Mouse (Mus musculus) liver, postnatal 0 days (tissue): ENCODE measurements at regions not wholly inside any gene's neighbourhood (a gene's known extent, or its start where the extent isn't known, plus 50 kb on each side); places are given as distances from the start of the nearest gene placed in this dataset.

Source experiments
- ATAC-seq: fragments of 200-750 bp; cut with Nextera tagmentation; 2 replicates; pipeline ENCODE4 v1.8.0; 2017; ENCODE audit warnings: mild to moderate bottlenecking, moderate library complexity
- DNase-seq: peaks from one replicate; pipeline ENCODE4 v3.0.0-alpha.2; 2016
- H3K27ac ChIP-seq: fragments of 300-500 bp; sonication (generic); 2 replicates; pipeline ENCODE4 v1.5.1; 2014; ENCODE audit warnings: antibody characterized with exemption, moderate library complexity, mild to moderate bottlenecking, low read depth
- H3K27me3 ChIP-seq: fragments of 300-500 bp; sonication (generic); 2 replicates; pipeline ENCODE4 v1.6.1; 2014; ENCODE audit warnings: low read length, control low read depth, mixed read lengths; ENCODE audit not compliant: insufficient read depth
- H3K36me3 ChIP-seq: fragments of 300-500 bp; sonication (generic); replicated peaks from 2 replicates; pipeline ENCODE4 v1.6.1; 2014; ENCODE audit warnings: mild to moderate bottlenecking, control low read depth, low read length, moderate library complexity, mixed read lengths; ENCODE audit not compliant: insufficient read depth
- H3K4me1 ChIP-seq: fragments of 300-500 bp; sonication (generic); 2 replicates; pipeline ENCODE4 v1.6.1; 2014; ENCODE audit warnings: antibody characterized with exemption, mild to moderate bottlenecking, control low read depth; ENCODE audit not compliant: insufficient read depth
- H3K4me2 ChIP-seq: fragments of 300-500 bp; sonication (generic); 2 replicates; pipeline ENCODE4 v1.6.1; 2014; ENCODE audit warnings: low read depth, mild to moderate bottlenecking, low read length, moderate library complexity, mixed read lengths
- H3K4me3 ChIP-seq: fragments of 300-500 bp; sonication (generic); 2 replicates; pipeline ENCODE4 v1.5.1; 2014; ENCODE audit warnings: low read depth, low read length
- H3K9ac ChIP-seq: fragments of 300-500 bp; sonication (generic); replicated peaks from 2 replicates; pipeline ENCODE4 v1.6.1; 2014; ENCODE audit warnings: mild to moderate bottlenecking, moderate library complexity
- H3K9me3 ChIP-seq: fragments of 300-500 bp; sonication (generic); 2 replicates; pipeline ENCODE4 v1.6.1; 2016; ENCODE audit warnings: mild to moderate bottlenecking, control low read depth, low read length, mixed read lengths
- CTCF ChIP-seq: sonication (generic); IDR thresholded peaks from 2 replicates; pipeline ENCODE4 v1.5.1; 2016; ENCODE audit warnings: antibody characterized with exemption, low read depth
- EP300 ChIP-seq: IDR thresholded peaks from 2 replicates; pipeline ENCODE4 v1.6.1; 2016; ENCODE audit warnings: antibody characterized with exemption, low read depth, mild to moderate bottlenecking
- WGBS: fragments of 180-500 bp; shearing (Covaris S2); extraction: QIAGEN DNeasy Blood & Tissue Kit; methylation state at CpG from one replicate; pipeline ENCODE4 v1.1.7; 2014; ENCODE audit not compliant: insufficient replicate concordance; 5-methylcytosine and 5-hydroxymethylcytosine counted together

DNA sequence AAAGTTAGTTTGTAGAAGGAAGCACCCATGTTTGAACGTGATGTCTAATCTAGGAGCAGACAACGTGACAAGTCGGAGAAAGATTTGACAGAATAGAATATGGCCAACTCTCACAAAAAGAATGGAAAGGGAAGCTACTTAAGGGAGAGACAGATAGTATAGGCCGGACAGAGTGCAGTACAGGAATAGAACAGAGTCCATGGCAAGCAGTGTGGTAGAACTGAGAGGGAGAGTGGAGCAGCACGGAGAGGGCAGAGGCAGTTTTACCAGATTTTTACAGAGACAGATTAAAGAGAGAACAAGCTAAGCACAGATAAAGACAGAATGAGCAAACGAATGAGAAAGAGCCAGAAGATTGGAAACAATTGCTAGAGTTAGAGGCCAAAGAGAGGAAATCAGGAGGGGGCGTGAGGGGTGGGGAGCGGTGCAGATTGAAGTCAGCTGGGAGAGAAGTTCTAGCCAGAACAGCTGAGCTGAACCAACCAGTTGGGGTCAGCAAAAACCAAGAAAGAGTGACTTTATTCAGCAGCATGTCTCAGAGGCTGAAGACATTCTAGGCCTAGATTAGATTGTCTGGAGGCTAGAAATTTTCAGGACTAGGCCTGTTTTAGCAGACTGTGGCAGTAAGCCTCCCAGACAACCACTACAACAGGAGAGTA, 464.1 kb downstream of the Gm9195 start:
- no peak overlapping the region for H3K4me2 ChIP-seq
- 54% methylated on average over 8 of the region's 8 CpGs for WGBS
- TF ChIP-seq EP300 (no peak), CTCF (no peak)

GRCm38 (mm10) chr14:72004371-72004770, 487.3 kb downstream of the Gm9195 start:
- 64% methylated on average over 2 of the region's 2 CpGs for WGBS

More for the DNA sequence above, 464.1 kb downstream of the Gm9195 start:
- H3K27ac ChIP-seq: no peak overlapping the region
- no peak overlapping the region for H3K9ac ChIP-seq
- DNase-seq (no peak), ATAC-seq (no peak)
- H3K9me3 ChIP-seq: no peaks in the 10 kb centered on the region
- H3K36me3 ChIP-seq: no peaks in the 10 kb centered on the region
- H3K4me1 ChIP-seq: no peaks in the 10 kb centered on the region
- no peaks in the 10 kb centered on the region for H3K27me3 ChIP-seq
- H3K4me3 ChIP-seq: no peak overlapping the region

GRCm38 (mm10) chr14:72002205-72003138, 489.2 kb downstream of the Gm9195 start:
- Histone ChIP-seq H3K9ac (no peak overlapping the region), H3K4me3 (no peak overlapping the region), H3K4me2 (no peak overlapping the region), H3K27me3 (no peaks in the 10 kb centered on the region), H3K27ac (no peak overlapping the region), H3K36me3 (no peaks in the 10 kb centered on the region), H3K4me1 (no peaks in the 10 kb centered on the region), H3K9me3 (no peaks in the 10 kb centered on the region)
- DNase-seq (no peak), ATAC-seq (no peak)
- TF ChIP-seq EP300 (no peak), CTCF (no peak)
- 24% methylated on average over 7 of the region's 7 CpGs for WGBS

More at GRCm38 (mm10) chr14:72004371-72004770, 487.3 kb downstream of the Gm9195 start:
- ATAC-seq (no peak), DNase-seq (no peak)
- no peak overlapping the region for H3K9ac ChIP-seq
- H3K36me3 ChIP-seq: no peaks in the 10 kb centered on the region
- H3K9me3 ChIP-seq: no peaks in the 10 kb centered on the region
- no peak for TF ChIP-seq CTCF
- TF ChIP-seq EP300: no peak
- no peak overlapping the region for H3K27ac ChIP-seq
- H3K4me1 ChIP-seq: no peaks in the 10 kb centered on the region
- no peak overlapping the region for H3K4me3 ChIP-seq
- no peak overlapping the region for H3K4me2 ChIP-seq
- no peaks in the 10 kb centered on the region for H3K27me3 ChIP-seq

- Histone ChIP-seq H3K27ac (no peak overlapping the region), H3K36me3 (no peaks in the 10 kb centered on the region), H3K4me1 (no peaks in the 10 kb centered on the region), H3K9ac (no peak overlapping the region), H3K9me3 (no peaks in the 10 kb centered on the region), H3K4me3 (no peak overlapping the region), H3K4me2 (no peak overlapping the region), H3K27me3 (no peaks in the 10 kb centered on the region)
- 72% methylated on average over 4 of the region's 4 CpGs for WGBS
- TF ChIP-seq CTCF (no peak), EP300 (no peak)
- DNase-seq (no peak), ATAC-seq (no peak)
Observed at GRCm38 (mm10) chr14:71973016-71973415, 518.6 kb downstream of the Gm9195 start.

GRCm38 (mm10) chr14:71972521-71972920, 519.1 kb downstream of the Gm9195 start:
- no peak for DNase-seq
- Histone ChIP-seq H3K9ac (no peak overlapping the region), H3K4me2 (no peak overlapping the region), H3K27me3 (no peaks in the 10 kb centered on the region), H3K4me3 (no peak overlapping the region), H3K4me1 (no peaks in the 10 kb centered on the region), H3K9me3 (no peaks in the 10 kb centered on the region), H3K27ac (no peak overlapping the region), H3K36me3 (no peaks in the 10 kb centered on the region)
- ATAC-seq: no peak
- WGBS: 87% methylated on average over 1 of the region's 1 CpGs
- TF ChIP-seq EP300 (no peak), CTCF (no peak)

DNA sequence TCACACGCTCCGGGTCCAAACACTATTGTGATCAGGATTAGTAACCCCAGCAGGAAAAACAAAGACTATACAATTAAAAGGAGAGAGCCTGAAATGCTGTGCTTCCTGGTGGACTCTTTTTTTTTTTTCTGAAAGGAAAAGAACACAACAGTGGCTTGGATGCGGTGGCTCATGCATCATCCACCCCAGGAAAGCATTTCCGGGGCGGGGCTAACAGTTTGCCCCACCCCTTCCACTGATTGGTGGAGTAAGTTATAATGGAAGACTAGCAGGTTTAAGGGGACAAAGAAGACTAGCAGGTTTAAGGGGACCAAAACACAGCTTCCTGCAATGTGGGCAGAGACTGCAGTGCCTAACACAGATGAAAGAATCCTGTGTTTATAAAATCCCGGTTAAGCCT, 524.0 kb downstream of the Gm9195 start:
- no peaks in the 10 kb centered on the region for H3K36me3 ChIP-seq
- H3K9me3 ChIP-seq: no peaks in the 10 kb centered on the region
- no peak overlapping the region for H3K27ac ChIP-seq
- H3K4me2 ChIP-seq: no peak overlapping the region
- H3K27me3 ChIP-seq: no peaks in the 10 kb centered on the region
- 53% methylated on average over 6 of the region's 6 CpGs for WGBS
- H3K4me1 ChIP-seq: no peaks in the 10 kb centered on the region
- no peak overlapping the region for H3K9ac ChIP-seq
- no peak overlapping the region for H3K4me3 ChIP-seq
- TF ChIP-seq EP300 (no peak), CTCF (no peak)
- ATAC-seq (no peak), DNase-seq (no peak)
